Mouse (Mus musculus) testis, adult 2 months (tissue): ENCODE measurements at regions not wholly inside any gene's neighbourhood (a gene's known extent, or its start where the extent isn't known, plus 50 kb on each side); places are given as distances from the start of the nearest gene placed in this dataset.

Experiments
- CTCF ChIP-seq: fragments of 200-500 bp; IDR thresholded peaks from 2 replicates; pipeline ENCODE4 v1.5.1; 2012; ENCODE audit warnings: low read depth, mild to moderate bottlenecking, inconsistent platforms, low read length, moderate library complexity; ENCODE audit not compliant: control insufficient read depth, insufficient read depth, insufficient replicate concordance
- POLR2A ChIP-seq: fragments of 200-500 bp; IDR thresholded peaks from 2 replicates; pipeline ENCODE4 v1.6.1; 2012; ENCODE audit warnings: low read depth, mild to moderate bottlenecking, inconsistent platforms, low read length, moderate library complexity; ENCODE audit not compliant: control insufficient read depth

- TF ChIP-seq CTCF (no peak), POLR2A (no peak)
These were observed 116.8 kb upstream of the Ranbp3l start for GRCm38 (mm10) chr15:8850996-8851395.
